Mouse (Mus musculus) 3T3-L1 (cell line): Measurements from ENCODE around the gene Pacs1.
A peak's percentile ranks its signal among the peaks of the same experiment; 100 is the strongest.
"Not testable (repeated sequence)": the region's sequence is repeated elsewhere in the genome, so short reads cannot be mapped to it uniquely, and the experiment has no call there.

Experiments
- DNase-seq: peaks from one replicate; pipeline ENCODE4 v3.0.0-alpha.2; 2015; ENCODE audit warnings: low read depth, low spot score

The Pacs1 gene

DNA sequence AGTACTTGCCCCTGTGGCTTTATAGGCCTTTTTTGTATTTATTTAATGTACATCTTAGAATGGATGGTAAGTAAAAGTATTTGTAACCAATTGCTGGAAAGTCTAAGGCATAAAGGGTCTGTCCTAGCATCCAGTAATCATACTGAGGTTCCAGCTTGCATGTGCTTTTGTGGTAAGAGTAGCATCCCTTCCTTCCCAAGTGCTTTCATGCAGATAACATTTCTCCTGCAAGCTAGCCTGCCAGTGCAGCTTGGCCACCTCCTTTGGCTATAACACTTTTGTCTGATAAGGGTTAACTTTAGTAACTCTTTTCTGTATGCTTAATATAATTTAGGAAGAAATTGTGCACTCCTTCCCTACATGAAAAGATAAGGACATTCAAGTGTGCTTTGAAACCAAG, 4.9 kb downstream of the Pacs1 start:
- no peak for DNase-seq

DNA sequence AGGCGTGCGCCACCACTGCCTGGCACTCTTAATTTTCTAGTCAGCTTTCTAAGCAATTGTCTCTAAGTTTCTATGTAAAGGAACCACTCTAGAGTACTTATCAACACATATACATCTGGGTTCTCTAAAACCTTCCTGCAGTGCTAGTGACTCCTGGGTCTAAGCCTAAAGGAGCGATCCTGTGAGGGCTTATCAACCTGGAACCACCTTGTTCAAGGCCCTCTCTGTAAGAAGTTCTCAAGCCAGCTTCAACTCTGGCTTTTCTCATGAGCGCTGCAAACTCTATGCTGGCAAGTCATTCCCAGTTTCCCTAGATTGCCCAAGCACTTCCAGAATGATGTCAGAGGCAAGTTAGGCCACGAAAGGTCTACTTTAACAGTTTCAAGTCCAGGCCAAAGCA, 5.9 kb downstream of the Pacs1 start:
- DNase-seq: no peak

GRCm38 (mm10) chr19:5257140-5257539, 15.8 kb downstream of the Pacs1 start:
- DNase-seq: no peak

DNA sequence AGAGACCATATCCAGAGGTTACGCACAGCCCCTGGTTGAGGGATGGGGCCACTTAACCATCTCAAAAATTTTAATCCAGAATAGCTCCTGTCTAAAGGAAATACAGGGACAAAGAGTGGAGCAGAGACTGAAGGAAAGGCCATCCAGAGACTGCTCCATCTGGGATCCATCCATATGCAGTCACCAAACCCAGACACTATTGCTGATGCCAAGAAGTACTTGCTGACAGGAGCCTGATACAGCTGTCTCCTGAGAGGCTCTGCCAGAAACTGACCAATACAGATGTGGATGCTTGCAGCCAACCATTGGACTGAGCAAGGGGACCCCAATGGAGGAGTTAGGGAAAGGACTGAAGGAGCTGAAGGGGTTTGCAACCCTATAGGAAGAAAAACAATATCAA, 35.9 kb downstream of the Pacs1 start:
- DNase-seq: not testable (repeated sequence)

- no peak for DNase-seq
Observed at GRCm38 (mm10) chr19:5232696-5233095, 40.2 kb downstream of the Pacs1 start.

- DNase-seq: no peak
Observed at GRCm38 (mm10) chr19:5230110-5230509, 42.8 kb downstream of the Pacs1 start.

GRCm38 (mm10) chr19:5224624-5225023, 48.3 kb downstream of the Pacs1 start:
- no peak for DNase-seq

- DNase-seq: no peak
Observed at GRCm38 (mm10) chr19:5224077-5224476, 48.8 kb downstream of the Pacs1 start.

GRCm38 (mm10) chr19:5221926-5222325, 51.0 kb downstream of the Pacs1 start:
- DNase-seq: peak; percentile 26

GRCm38 (mm10) chr19:5221219-5221723, 51.6 kb downstream of the Pacs1 start:
- DNase-seq: not testable (repeated sequence)

- DNase-seq: no peak
Observed at GRCm38 (mm10) chr19:5220389-5220788, 52.5 kb downstream of the Pacs1 start.

DNA sequence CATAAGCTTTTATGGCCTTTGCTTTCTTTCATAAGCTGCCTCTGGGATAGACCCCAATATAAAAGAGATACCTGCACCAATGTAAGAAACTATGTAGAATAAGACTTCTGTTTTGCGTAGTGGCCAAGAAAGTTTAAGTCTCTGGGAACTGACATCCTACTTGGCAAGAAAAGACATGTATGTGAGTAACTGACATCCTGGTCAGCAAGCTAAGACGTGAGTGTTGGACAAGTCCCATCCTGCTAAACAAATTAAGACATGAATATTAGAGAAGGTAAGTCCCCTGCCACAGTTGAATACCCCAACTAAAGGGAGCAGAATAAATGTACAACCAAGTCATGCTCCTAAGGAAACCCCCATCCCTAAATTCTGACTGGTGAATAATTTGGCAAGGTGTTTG, 71.2 kb downstream of the Pacs1 start:
- no peak for DNase-seq

DNA sequence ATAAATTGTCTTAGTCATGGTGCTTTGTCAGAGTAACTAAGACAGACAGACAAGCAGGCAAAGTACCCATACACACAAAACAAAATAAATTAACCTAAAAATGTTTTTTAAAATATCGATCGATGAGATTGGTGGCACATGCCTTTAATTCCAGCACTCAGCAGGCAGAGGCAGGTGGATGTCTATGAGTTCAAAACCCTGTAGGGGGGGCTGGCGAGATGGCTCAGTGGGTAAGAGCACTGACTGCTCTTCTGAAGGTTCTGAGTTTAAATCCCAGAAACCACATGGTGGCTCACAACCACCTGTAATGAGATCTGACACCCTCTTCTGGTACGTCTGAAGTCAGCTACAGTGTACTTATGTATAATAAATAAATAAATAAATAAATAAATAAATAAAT, 72.3 kb downstream of the Pacs1 start:
- not testable (repeated sequence) for DNase-seq

- DNase-seq: no peak
Observed at GRCm38 (mm10) chr19:5198553-5198952, 74.4 kb downstream of the Pacs1 start.

DNA sequence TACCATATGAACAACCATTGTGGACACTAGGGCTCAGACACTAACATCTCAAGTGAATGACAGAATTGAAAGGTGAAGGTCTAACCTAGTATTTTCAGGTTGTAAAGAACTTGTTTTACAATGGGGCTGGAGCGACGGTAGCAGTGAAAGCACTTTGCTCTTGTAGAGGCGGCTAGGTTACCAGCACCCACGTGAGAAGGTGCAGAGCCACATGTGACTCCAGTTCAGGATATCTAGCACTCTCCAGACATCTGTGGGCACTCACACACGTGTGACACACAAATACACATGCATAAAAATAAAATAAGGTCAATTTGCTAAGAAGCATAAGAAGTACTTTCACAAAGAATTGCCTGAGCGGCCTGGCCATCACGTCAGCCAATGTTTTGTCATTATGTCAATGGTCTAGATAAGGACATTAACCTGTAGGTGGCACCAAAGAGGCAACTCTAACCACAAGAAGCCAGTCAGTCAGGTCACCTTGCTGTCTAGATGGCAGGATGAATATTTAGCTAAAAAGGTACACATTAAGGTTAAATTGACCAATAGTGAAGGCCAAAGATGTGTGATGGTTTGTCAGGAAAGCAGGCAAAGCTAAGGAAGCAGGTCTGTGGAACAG, 77.4 kb downstream of the Pacs1 start:
- peak; percentile 82 for DNase-seq

- DNase-seq: no peak
Observed at GRCm38 (mm10) chr19:5192397-5192796, 80.5 kb downstream of the Pacs1 start.

GRCm38 (mm10) chr19:5187439-5187838, 85.5 kb downstream of the Pacs1 start:
- DNase-seq: no peak

- no peak for DNase-seq
Observed at GRCm38 (mm10) chr19:5181926-5182325, 91.0 kb downstream of the Pacs1 start.

DNA sequence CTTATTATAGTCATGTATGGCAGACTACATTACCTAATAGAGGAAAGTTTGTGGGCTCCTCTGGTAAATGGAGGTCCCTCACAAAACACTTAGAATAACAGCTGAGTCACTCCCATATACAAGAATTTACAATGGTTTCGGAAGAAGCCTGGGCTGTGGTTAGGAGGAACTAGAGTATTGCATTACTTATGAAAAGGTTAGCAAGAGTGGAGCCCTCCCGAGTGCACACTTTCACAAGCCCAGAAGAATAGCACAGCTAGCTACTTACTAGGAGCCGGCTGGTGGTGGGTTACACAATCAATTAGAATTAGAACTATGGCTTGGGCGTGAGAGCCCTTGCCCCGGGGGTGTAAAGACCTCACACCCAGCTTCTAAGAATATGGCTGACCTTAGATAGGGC, 94.3 kb downstream of the Pacs1 start:
- DNase-seq: peak; percentile 51

DNA sequence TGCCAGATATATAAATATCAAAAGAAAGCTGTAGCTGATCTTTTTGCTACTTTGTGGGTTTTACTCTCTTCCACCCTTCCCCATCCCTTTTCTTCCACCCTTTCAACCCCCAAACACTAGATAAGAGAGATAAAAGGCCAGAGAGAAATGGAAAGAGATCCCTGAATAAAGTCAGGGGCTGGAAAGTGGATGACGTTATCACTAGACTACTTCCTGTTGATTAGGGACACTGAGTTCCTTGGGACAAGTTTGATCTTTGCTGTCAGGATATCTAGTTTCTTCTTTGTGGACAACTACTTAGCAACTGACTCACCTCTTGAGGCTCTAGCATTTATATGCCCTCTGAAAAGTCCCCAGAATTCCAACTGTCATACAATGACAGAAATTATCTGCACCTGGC, 102.5 kb downstream of the Pacs1 start:
- no peak for DNase-seq

DNA sequence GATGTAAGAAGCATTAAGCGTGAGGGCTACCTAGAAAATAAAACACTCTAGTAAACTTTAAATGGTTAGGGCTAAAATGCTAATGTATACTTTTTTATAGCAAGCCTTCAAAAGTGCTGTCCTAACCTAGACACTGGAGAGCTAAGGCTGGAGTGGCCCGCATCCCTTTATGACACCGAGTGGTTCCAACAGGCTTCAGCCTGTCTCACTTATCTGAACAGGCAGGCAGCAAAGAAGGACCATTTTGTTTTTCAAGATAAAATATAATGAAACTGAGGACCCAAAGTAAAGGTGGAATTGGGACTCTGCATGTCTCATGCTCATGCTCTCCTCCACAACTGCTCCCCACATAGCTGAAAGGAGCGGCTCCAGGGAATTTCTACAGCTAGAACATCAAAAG, 105.4 kb downstream of the Pacs1 start:
- no peak for DNase-seq

GRCm38 (mm10) chr19:5164380-5164779, 108.5 kb downstream of the Pacs1 start:
- peak; percentile 55 for DNase-seq

- DNase-seq: no peak
Observed at GRCm38 (mm10) chr19:5161913-5162312, 111.0 kb downstream of the Pacs1 start.

GRCm38 (mm10) chr19:5152261-5152660, 120.7 kb downstream of the Pacs1 start:
- DNase-seq: no peak
